8 mouse cellular contexts compared by ENCODE assay signal in the genomic region with DNA sequence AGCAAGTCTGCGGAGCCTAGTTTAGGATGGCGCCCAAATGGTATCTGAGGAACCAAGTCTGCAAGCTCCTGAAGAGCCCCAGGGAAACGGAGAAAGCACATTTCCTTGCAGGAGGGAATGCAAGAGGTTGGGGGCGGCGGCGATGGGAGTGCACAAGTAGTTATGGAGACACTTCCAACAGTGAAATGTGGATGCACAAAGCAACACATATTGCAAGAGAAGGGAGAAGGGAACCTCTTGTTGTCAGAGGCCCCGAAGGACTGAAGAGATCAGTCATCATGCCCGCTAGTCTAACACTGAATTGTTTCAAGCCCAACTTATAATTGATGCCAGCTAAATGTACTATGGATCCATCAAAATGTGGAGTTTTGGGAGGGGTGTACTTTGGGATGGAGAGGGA. TPM values are rescaled to one million over a fixed set of nuclear protein-coding genes. Genes with fewer than 3 reads are reported as not detected.
A peak's percentile ranks its signal among the peaks of the same experiment; 100 is the strongest.
DNase-seq lines count a peak whose midpoint lies in the region; ATAC-seq and TF ChIP-seq lines count a peak whose summit lies in the region.

No protein-coding gene starts in this region.

- 51% methylated on average over 8 of the region's 8 CpGs for WGBS in kidney, adult 2 months
- 39% methylated on average over 8 of the region's 8 CpGs for WGBS in forebrain, embryonic 14.5 days
- 35% methylated on average over 8 of the region's 8 CpGs for WGBS in intestine, embryonic 15.5 days
- WGBS in stomach, embryonic 15.5 days = 35% methylated on average over 8 of the region's 8 CpGs

- DNase-seq in kidney, adult 2 months = peak; percentile 10
- DNase-seq in kidney, adult 8-10 months = no peak
- DNase-seq in brain, embryonic 14.5 days (ENCODE audit: low read depth) = peak; percentile 65
- DNase-seq in forebrain, embryonic 14.5 days (ENCODE audit: low spot score) = peak; percentile 29
- DNase-seq in mesoderm, embryonic 11.5 days (ENCODE audit: low read depth, low spot score) = peak; percentile 27
- DNase-seq in spleen, postnatal 36 days (ENCODE audit: low spot score in 2 of 2) = no peak

- H3K9me3 ChIP-seq in forebrain, embryonic 14.5 days (replicated peaks; ENCODE audit: control insufficient read depth, low read length) = no peaks in the 10 kb centered on the region
- H3K9me3 ChIP-seq in intestine, embryonic 15.5 days = no peaks in the 10 kb centered on the region
- no peaks in the 10 kb centered on the region for H3K9me3 ChIP-seq in stomach, embryonic 15.5 days

- H3K9ac ChIP-seq in forebrain, embryonic 14.5 days (ENCODE audit: low read length) = peak overlapping the region; percentile 45; the same call in 1 of the 2 replicates
- H3K9ac ChIP-seq in intestine, embryonic 15.5 days = no peak overlapping the region
- H3K9ac ChIP-seq in stomach, embryonic 15.5 days = no peak overlapping the region

- no peaks in the 10 kb centered on the region for H3K27me3 ChIP-seq in kidney, adult 2 months (replicated peaks; ENCODE audit: control insufficient read depth, insufficient read depth, low read length)
- no peaks in the 10 kb centered on the region for H3K27me3 ChIP-seq in forebrain, embryonic 14.5 days (replicated peaks; ENCODE audit: control insufficient read depth, insufficient read depth, low read length)
- H3K27me3 ChIP-seq in intestine, embryonic 15.5 days (replicated peaks) = no peaks in the 10 kb centered on the region
- H3K27me3 ChIP-seq in stomach, embryonic 15.5 days (replicated peaks) = no peaks in the 10 kb centered on the region

- TF ChIP-seq POLR2A in kidney, adult 2 months (IDR thresholded peaks at IDR 0.05; ENCODE audit: low read depth, low read length) = no peak
- TF ChIP-seq POLR2A in brain, embryonic 14.5 days (IDR thresholded peaks at IDR 0.05; ENCODE audit: borderline replicate concordance, extremely low read depth, insufficient read depth, insufficient read length, poor library complexity, severe bottlenecking) = no peak

- no peak overlapping the region for H3K4me3 ChIP-seq in kidney, adult 2 months (ENCODE audit: insufficient read depth, low read depth, low read length)
- H3K4me3 ChIP-seq in forebrain, embryonic 14.5 days (ENCODE audit: low read depth, low read length) = peak overlapping the region; percentile 5; the same call in 1 of the 2 replicates
- no peak overlapping the region for H3K4me3 ChIP-seq in intestine, embryonic 15.5 days (replicated peaks)
- no peak overlapping the region for H3K4me3 ChIP-seq in stomach, embryonic 15.5 days (replicated peaks)

- no peaks in the 10 kb centered on the region for H3K36me3 ChIP-seq in kidney, adult 2 months (ENCODE audit: control insufficient read depth, insufficient read depth, low read length)
- no peaks in the 10 kb centered on the region for H3K36me3 ChIP-seq in forebrain, embryonic 14.5 days (ENCODE audit: control insufficient read depth, insufficient read depth, low read length)
- H3K36me3 ChIP-seq in intestine, embryonic 15.5 days = no peaks in the 10 kb centered on the region
- H3K36me3 ChIP-seq in stomach, embryonic 15.5 days = no peaks in the 10 kb centered on the region

- H3K4me1 ChIP-seq in kidney, adult 2 months (ENCODE audit: control insufficient read depth, insufficient read depth, low read length) = peaks cover 4% of the 10 kb centered on the region; the same call in 1 of the 2 replicates
- H3K4me1 ChIP-seq in forebrain, embryonic 14.5 days (ENCODE audit: control insufficient read depth, insufficient read depth, low read length) = peaks cover 10% of the 10 kb centered on the region; the same call in 1 of the 2 replicates
- peaks cover 3% of the 10 kb centered on the region; the same call in 1 of the 2 replicates for H3K4me1 ChIP-seq in intestine, embryonic 15.5 days (replicated peaks)
- H3K4me1 ChIP-seq in stomach, embryonic 15.5 days = peaks cover 10% of the 10 kb centered on the region

- no peak overlapping the region for H3K27ac ChIP-seq in kidney, adult 2 months (ENCODE audit: insufficient read depth, low read depth, low read length)
- H3K27ac ChIP-seq in forebrain, embryonic 14.5 days (ENCODE audit: low read depth, low read length) = peak overlapping the region; percentile 10; the same call in 1 of the 2 replicates
- H3K27ac ChIP-seq in intestine, embryonic 15.5 days = 0 out of 2 replicates have a peak overlapping the region, but pooled peaks have one; percentile 10
- H3K27ac ChIP-seq in stomach, embryonic 15.5 days = peak overlapping the region; percentile 68; the same call in 1 of the 2 replicates

- ATAC-seq in forebrain, embryonic 14.5 days = no peak
- ATAC-seq in intestine, embryonic 15.5 days = no peak
- no peak for ATAC-seq in stomach, embryonic 15.5 days (ENCODE audit: insufficient read depth, low FRiP score, low read depth)

- H3K4me2 ChIP-seq in forebrain, embryonic 14.5 days (ENCODE audit: low read length) = peak overlapping the region; percentile 39
- 0 out of 2 replicates have a peak overlapping the region, but pooled peaks have one; percentile 0 for H3K4me2 ChIP-seq in intestine, embryonic 15.5 days (replicated peaks)
- H3K4me2 ChIP-seq in stomach, embryonic 15.5 days = peak overlapping the region; percentile 40

- no peak for TF ChIP-seq CTCF in kidney, adult 2 months (conservative IDR thresholded peaks at IDR 0.05; ENCODE audit: insufficient read depth, insufficient read length, low read depth, low read length)
- TF ChIP-seq CTCF in brain, embryonic 14.5 days (IDR thresholded peaks at IDR 0.05; ENCODE audit: borderline replicate concordance, extremely low read depth, insufficient read depth, insufficient read length) = no peak

RNA-seq across cellular contexts. Expression of a gene that starts 33.9 kb away (rescaled TPM):
- 14.8 and 22.5 TPM in 2 replicates for polyA plus RNA-seq in kidney, adult 2 months (2012; rRNA removed)
- 122 and 123 TPM in 2 replicates for polyA plus RNA-seq in brain, embryonic 14.5 days (2012; rRNA removed)
- 49.6 and 61.8 TPM in 2 replicates for polyA plus RNA-seq in forebrain, embryonic 14.5 days (2014; fragmentation: Nextera tagmentation; extraction: Ambion mirVana)
- polyA plus RNA-seq in intestine, embryonic 15.5 days (2015; fragmentation: Nextera tagmentation; extraction: Ambion mirVana) = 16.3 and 16.9 TPM in 2 replicates
- 21.7 and 22.8 TPM in 2 replicates for polyA plus RNA-seq in stomach, embryonic 15.5 days (2015; fragmentation: Nextera tagmentation; extraction: Ambion mirVana)

Comparison
In these comparisons a context has a peak if more than half of its experiments do, and no peak if none do; other contexts are left out.
1. DNase-seq: peak in kidney, adult 2 months (single experiment), brain, embryonic 14.5 days (single experiment), forebrain, embryonic 14.5 days (single experiment) and mesoderm, embryonic 11.5 days (single experiment); none in kidney, adult 8-10 months (0 of 2) and spleen, postnatal 36 days (0 of 2).
2. Peak in every context shown above with its lines, with median percentiles within 50 percentile points of each other: H3K4me2 ChIP-seq.